Mouse (Mus musculus) c-Kit-negative CD71-positive TER-119-positive erythroid progenitor cells, embryonic 14.5 days (primary cell): ENCODE data around the gene Rftn1.
"Not testable (repeated sequence)": the region's sequence is repeated elsewhere in the genome, so short reads cannot be mapped to it uniquely, and the experiment has no call there.

Experiments used
- DNase-seq: peaks from one replicate; pipeline ENCODE4 v3.0.0-alpha.2; 2013; ENCODE audit warnings: low read depth, low spot score

Rftn1 gene

GRCm38 (mm10) chr17:50128392-50128791, 62.1 kb downstream of the Rftn1 start:
- DNase-seq = no peak

GRCm38 (mm10) chr17:50127045-50127813, 63.2 kb downstream of the Rftn1 start:
- no peak for DNase-seq

DNA sequence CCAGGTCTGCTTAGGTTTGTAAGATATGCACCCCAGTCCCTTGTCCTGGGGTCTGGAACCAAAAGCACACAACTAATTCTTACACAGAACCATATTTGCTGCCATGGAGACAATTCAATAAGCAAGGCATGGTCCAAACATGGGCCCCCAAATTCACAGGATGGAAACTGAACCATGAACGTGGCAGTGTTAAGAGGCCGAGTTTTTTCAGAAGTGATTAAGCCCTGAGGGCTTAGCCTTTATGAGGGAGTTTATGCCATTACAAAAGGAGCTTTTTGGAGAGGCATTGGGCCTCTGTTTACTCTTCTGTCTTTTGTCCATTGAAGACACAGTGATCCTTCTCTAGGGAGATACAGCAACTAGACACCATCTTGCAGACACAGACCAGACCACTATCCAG, 63.9 kb downstream of the Rftn1 start:
- no peak for DNase-seq

- no peak for DNase-seq
These were observed 64.6 kb downstream of the Rftn1 start for GRCm38 (mm10) chr17:50125900-50126299.

DNA sequence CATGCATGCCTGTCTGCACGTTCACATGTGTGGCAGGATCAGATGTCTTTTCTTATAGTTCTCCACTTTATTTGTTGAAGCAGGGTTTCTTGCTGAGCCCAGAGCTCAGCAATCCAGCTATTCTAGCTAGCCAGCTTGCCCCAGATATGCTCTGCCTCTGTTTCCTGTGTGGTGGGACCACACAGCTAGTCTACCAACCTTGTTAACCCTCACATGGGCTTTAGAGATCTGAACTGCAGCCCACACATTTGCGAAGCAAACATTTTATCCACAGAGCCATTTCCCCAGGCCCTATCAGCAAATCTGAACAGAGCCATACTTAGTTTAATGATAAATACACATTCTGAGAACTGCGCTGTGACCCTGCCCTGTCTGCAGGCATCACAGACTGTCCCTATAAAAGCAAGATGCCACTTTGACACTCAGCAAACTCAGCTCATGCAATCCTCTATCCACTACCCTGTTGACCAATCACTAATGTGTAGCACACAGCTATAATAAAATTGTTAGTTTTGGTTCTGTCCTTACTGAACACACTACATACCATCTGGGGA, 65.2 kb downstream of the Rftn1 start:
- no peak for DNase-seq

DNA sequence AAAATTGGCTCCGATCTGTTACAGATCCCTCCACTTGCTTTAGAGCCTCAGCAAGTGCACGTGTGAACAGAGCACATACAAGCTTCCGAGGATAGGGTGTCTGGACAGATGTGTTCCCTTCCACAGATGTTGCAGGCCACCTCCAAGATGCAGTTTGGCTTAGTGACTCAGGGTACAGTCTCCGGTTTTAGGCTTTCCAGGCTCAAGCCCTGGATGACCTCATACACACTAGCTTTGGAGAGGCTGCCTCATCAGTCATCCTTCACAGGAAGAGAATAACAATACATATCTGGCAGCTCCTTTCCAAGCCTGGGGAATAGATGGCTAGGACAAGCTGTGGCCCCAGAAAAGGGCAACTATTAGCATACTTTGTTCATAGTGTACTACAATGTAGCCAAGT, 65.8 kb downstream of the Rftn1 start:
- no peak for DNase-seq

GRCm38 (mm10) chr17:50122555-50122954, 67.9 kb downstream of the Rftn1 start:
- DNase-seq = no peak

- no peak for DNase-seq
These were observed 70.4 kb downstream of the Rftn1 start for GRCm38 (mm10) chr17:50120098-50120497.

DNA sequence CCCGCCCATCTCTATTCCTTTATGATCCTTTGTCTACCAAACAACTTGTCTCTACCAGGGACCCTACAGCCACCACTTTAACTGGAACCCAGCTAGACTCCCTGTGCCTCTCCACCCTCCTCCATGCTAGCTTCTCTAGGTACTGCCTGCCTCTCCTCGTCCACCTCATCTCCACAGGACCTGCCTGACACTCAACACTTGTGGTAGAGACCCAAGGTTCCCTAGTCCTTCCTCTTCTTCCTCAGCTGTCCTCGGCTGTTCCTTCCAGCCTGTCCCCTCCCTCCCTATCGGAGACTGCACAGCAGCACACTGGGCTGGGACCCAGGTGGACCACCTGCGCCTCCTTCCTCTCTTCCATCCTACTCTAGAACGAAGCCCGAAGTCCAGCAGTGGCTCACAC, 73.0 kb downstream of the Rftn1 start:
- no peak for DNase-seq

DNA sequence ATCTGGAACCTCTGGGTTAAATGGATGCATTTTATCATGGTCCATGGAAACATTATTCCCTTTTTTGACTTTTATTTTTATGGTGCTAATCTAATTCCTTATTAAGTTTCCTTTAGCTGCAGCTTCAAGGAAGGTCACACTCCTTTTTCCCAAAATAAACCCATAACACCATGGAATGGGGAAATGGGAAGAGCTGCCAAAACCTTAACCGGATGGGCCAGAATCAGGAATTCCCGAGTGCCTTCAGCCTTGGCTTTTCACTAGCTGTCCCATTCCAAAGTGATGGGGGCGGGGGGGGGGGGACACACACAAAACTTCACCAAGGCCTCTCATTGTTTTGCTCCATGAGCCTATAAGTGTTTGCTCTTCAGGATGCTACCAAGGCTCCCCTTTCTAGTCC, 73.5 kb downstream of the Rftn1 start:
- DNase-seq = no peak

DNA sequence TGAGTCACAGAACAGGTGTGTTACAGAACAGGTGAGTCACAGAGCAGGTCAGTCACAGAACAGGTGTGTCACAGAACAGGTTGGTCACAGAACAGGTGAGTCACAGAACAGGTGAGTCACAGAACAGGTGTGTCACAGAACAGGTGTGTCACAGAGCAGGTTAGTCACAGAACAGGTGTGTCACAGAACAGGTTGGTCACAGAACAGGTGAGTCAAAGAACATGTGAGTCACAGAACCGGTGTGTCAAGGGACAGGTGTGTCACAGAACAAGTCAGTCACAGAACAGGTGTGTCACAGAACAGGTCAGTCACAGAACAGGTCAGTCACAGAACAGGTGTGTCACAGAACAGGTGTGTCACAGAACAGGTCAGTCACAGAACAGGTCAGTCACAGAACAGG, 74.1 kb downstream of the Rftn1 start:
- not testable (repeated sequence) for DNase-seq

DNA sequence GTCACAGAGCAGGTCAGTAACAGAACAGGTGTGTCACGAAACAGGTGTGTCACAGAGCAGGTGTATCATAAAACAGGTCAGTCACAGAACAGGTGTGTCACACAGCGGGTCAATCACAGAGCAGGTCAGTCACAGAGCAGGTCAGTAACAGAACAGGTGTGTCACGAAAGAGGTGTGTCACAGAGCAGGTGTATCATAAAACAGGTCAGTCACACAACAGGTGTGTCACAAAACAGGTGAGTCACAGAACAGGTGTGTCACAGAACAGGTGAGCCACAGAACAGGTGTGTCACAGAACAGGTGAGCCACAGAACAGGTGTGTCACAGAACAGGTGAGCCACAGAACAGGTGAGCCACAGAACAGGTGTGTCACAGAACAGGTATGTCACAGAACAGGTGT, 74.8 kb downstream of the Rftn1 start:
- not testable (repeated sequence) for DNase-seq

DNA sequence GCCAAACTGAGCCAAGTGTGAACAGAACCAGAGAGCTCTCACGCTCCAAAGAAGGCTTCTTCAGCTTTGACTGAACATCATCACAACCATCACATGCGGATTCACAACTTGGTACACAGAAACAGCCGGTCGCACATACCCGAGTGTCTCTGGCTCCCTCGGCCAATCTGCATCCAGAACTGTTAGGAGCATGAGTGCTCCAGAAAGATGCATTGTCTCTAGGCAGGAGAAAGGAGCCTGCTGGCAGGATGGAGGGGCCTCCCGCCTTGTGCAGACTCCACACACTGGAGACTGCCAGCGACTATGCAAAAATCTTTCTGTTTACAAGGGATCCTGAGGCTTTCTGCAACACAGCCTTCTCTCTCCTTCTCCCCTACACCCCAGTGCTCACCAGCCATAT, 75.8 kb downstream of the Rftn1 start:
- no peak for DNase-seq

GRCm38 (mm10) chr17:50110650-50111415, 79.6 kb downstream of the Rftn1 start:
- DNase-seq = no peak

GRCm38 (mm10) chr17:50106811-50107210, 83.7 kb downstream of the Rftn1 start:
- DNase-seq = no peak

- no peak for DNase-seq
These were observed 86.3 kb downstream of the Rftn1 start for GRCm38 (mm10) chr17:50104131-50104530.

- no peak for DNase-seq
These were observed 89.1 kb downstream of the Rftn1 start for GRCm38 (mm10) chr17:50101416-50101815.

DNA sequence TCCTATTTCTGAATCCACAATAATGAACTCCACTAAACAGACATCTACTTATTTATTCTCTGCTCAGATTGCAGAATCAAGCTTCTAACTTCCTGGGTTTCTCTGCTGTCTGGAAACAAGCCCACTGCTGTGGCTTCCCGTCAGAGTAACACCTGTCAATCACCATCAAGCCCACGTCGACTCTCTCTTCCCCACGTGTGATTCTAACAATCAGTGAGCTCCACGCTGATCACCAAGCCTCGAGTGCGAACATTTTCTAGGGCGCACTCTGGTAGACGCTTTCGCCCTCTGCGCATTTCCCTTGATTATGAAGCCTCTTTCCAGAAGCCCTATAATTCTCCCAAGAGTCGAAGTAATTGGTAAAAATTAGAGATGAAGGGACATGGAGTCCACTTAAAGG, 90.4 kb downstream of the Rftn1 start:
- no peak for DNase-seq

- DNase-seq = no peak
These were observed 91.1 kb downstream of the Rftn1 start for GRCm38 (mm10) chr17:50099378-50099777.

DNA sequence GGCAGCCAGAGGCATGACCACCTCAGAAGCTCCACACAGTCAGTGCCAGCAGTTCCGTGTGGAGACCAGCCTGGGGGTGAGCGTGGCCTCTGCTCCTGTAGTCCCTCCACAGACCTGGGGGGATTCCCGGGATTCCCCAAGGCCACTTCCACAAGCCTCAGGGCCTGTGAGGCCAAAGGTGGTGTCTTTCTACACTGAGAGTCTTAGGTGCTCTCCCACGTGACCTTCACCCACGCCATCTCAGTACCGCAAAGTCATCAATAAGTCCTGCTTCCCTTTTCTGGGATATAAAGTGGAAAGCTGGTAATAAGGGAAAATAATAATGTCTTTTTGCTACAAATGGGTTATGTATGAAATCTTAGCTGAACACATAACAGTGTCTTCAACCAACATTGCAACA, 92.2 kb downstream of the Rftn1 start:
- no peak for DNase-seq

DNA sequence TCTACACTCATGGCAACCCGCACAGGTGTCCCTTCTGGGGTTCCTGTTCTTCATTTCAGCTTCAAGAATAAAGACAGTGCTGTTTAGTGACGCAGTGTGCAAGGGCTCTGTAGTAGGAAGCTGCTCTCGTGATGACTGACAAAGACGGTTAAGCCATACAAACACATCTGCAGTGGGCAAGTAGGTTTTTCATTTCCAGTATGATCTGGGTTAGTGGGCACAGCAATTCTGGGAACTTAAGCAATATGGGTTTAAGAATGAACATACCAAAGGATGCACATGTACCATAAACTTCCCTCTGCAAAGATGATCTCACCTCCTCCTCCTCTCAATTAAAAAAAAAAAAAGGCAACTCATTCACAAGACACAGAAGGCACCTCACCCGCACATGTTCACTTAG, 92.6 kb downstream of the Rftn1 start:
- DNase-seq = no peak

GRCm38 (mm10) chr17:50096305-50096704, 94.2 kb downstream of the Rftn1 start:
- DNase-seq = no peak

DNA sequence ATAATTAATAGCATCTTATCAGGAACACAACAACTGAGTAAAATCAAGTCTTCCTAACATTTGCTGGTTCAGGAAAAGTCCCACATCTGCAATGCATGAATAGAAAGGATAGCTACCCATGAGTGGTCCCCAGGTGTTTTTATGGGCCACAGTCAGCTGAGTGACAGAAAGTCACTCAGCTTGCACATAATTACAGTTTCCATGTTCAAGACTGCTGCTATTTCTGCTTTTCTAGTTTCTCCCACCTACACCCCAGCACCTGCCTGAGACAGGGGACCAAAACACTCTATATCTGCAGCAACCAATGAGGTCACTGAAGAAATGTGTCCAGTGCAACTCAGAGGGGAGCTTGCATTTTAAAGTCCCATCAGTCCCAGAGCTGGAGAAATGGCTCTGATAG, 95.9 kb downstream of the Rftn1 start:
- no peak for DNase-seq
